Mouse (Mus musculus) ES-E14 (cell line): ENCODE measurements around the gene Gucy1b2.

ENCODE experiments used
- MAFK ChIP-seq: IDR thresholded peaks from 2 replicates; pipeline ENCODE4 v1.6.1; 2014; ENCODE audit warnings: mild to moderate bottlenecking, low read depth, low read length, inconsistent platforms; ENCODE audit not compliant: insufficient read depth
- ZC3H11A ChIP-seq: IDR thresholded peaks from 2 replicates; pipeline ENCODE4 v1.6.1; 2012; ENCODE audit warnings: low read depth, mild to moderate bottlenecking, inconsistent platforms, low read length, borderline replicate concordance
- ZNF384 ChIP-seq: IDR thresholded peaks from 2 replicates; pipeline ENCODE4 v1.6.1; 2012; ENCODE audit warnings: low read depth, low read length, inconsistent platforms

- TF ChIP-seq ZNF384 (no peak), MAFK (no peak), ZC3H11A (no peak)
Measured at GRCm38 (mm10) chr14:62496501-62496900, 40.4 kb upstream of the Gucy1b2 start.
